Mouse (Mus musculus) layer of hippocampus, adult 11-12 months (tissue): ENCODE results near the gene Evi2a.

ENCODE experiments used
- DNase-seq: peaks from one replicate; pipeline ENCODE4 v3.0.0; 2022; ENCODE audit warnings: low spot score

Evi2a gene

GRCm38 (mm10) chr11:79530333-79530761, at the start of gene Evi2a, which contains the start of gene Evi2:
Gene Evi2a (minus strand): TSS chr11:79530609.
Gene Evi2 (minus strand): TSS chr11:79530589.
- DNase-seq, result peak; percentile 57

- peak; percentile 88 for DNase-seq
Observed at GRCm38 (mm10) chr11:79577741-79578140, 47.3 kb upstream of the Evi2a start.

GRCm38 (mm10) chr11:79575383-79576073, 45.1 kb upstream of the Evi2a start:
- no peak for DNase-seq

GRCm38 (mm10) chr11:79573836-79574235, 43.4 kb upstream of the Evi2a start:
- no peak for DNase-seq

GRCm38 (mm10) chr11:79570319-79570718, 39.9 kb upstream of the Evi2a start:
- no peak for DNase-seq

- DNase-seq, result no peak
Observed at GRCm38 (mm10) chr11:79568197-79568911, 37.9 kb upstream of the Evi2a start.

- DNase-seq, result no peak
Observed at GRCm38 (mm10) chr11:79566947-79567346, 36.5 kb upstream of the Evi2a start.

GRCm38 (mm10) chr11:79563493-79563892, 33.1 kb upstream of the Evi2a start:
- DNase-seq, result no peak

GRCm38 (mm10) chr11:79560536-79560935, 30.1 kb upstream of the Evi2a start:
- DNase-seq, result no peak

- DNase-seq, result no peak
Observed at GRCm38 (mm10) chr11:79552622-79553021, 22.2 kb upstream of the Evi2a start.

- no peak for DNase-seq
Observed at GRCm38 (mm10) chr11:79536293-79536692, 5.9 kb upstream of the Evi2a start.

- DNase-seq, result no peak
Observed at GRCm38 (mm10) chr11:79535554-79535953, 5.1 kb upstream of the Evi2a start.

GRCm38 (mm10) chr11:79533950-79534690, 3.7 kb upstream of the Evi2a start:
- DNase-seq, result no peak

GRCm38 (mm10) chr11:79533311-79533710, 2.9 kb upstream of the Evi2a start:
- no peak for DNase-seq

GRCm38 (mm10) chr11:79531485-79531884, 1.1 kb upstream of the Evi2a start:
- no peak for DNase-seq

GRCm38 (mm10) chr11:79530774-79531173, 365 bp upstream of the Evi2a start:
- no peak for DNase-seq

- no peak for DNase-seq
Observed at GRCm38 (mm10) chr11:79529736-79530135, 673 bp downstream of the Evi2a start.

GRCm38 (mm10) chr11:79529226-79529625, 1.2 kb downstream of the Evi2a start:
- no peak for DNase-seq

GRCm38 (mm10) chr11:79528601-79529000, 1.8 kb downstream of the Evi2a start:
- DNase-seq, result no peak

GRCm38 (mm10) chr11:79527739-79528384, 2.5 kb downstream of the Evi2a start:
- peak; percentile 29 for DNase-seq

- peak; percentile 41 for DNase-seq
Observed at GRCm38 (mm10) chr11:79527015-79527738, 3.2 kb downstream of the Evi2a start.

GRCm38 (mm10) chr11:79526549-79526948, 3.9 kb downstream of the Evi2a start:
- no peak for DNase-seq
